Mouse (Mus musculus): ENCODE measurements around the gene Extl1.

DNA sequence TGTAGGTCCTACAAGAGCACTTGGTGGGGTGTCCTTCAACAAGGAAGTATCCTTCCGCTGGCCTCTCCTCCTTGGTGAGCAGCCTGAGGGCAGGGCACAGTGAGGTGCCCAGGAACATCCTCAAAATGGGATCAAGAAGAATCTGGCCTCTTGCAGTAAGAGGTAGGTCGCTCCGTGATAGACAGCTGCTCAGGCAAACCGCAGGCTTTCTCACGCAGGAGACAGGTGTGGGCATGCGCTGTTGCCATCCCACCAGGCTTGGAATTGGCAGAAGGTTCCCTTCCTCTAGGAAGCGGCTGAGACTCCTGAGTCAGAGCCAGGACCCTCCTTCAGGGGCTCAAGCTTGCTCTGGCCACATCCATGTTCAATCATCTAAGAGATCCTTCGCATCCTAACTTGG, 10.4 kb downstream of the Extl1 start:
- no peak for TF ChIP-seq GATA1 (IDR thresholded peaks at IDR 0.05; ENCODE audit: borderline replicate concordance, low read length)
- TF ChIP-seq FLI1 (IDR thresholded peaks at IDR 0.05; ENCODE audit: low read length), result no peak

Data from megakaryocyte, embryonic 14.5 days (primary cell).